Comparison of ENCODE assay signal across 30 mouse cellular contexts in genomic region chr9:120874416-120874976, GRCm38 (mm10).
"Had no signal": no experiment of that assay in that cellular context is flagged by ENCODE, and none has a peak within 500 bp of the region (broad histone marks: within the 10 kb centered on the region; RNA-seq: fewer than 3 reads in every experiment).

No protein-coding gene starts in this region.

- H3K27ac ChIP-seq: heart, embryonic 13.5 days; heart, embryonic 15.5 days; hindbrain, embryonic 10.5 days; hindbrain, embryonic 12.5 days; hindbrain, embryonic 13.5 days; hindbrain, embryonic 14.5 days; hindbrain, embryonic 15.5 days; hindbrain, postnatal 0 days; intestine, embryonic 15.5 days; kidney, embryonic 15.5 days; kidney, postnatal 0 days; layer of hippocampus, adult 2 months; left cerebral cortex, adult 2 months had no signal

- H3K27me3 ChIP-seq: heart, embryonic 12.5 days; heart, embryonic 13.5 days; heart, embryonic 15.5 days; hindbrain, embryonic 12.5 days; hindbrain, embryonic 13.5 days; hindbrain, embryonic 15.5 days; intestine, embryonic 15.5 days had no signal

- H3K9me3 ChIP-seq: heart, embryonic 15.5 days; hindbrain, embryonic 10.5 days; hindbrain, embryonic 12.5 days; hindbrain, embryonic 13.5 days; hindbrain, embryonic 15.5 days; intestine, embryonic 15.5 days; kidney, embryonic 15.5 days had no signal

- H3K4me3 ChIP-seq: heart, embryonic 12.5 days; heart, embryonic 13.5 days; heart, embryonic 15.5 days; hindbrain, embryonic 10.5 days; hindbrain, embryonic 12.5 days; hindbrain, embryonic 13.5 days; hindbrain, embryonic 15.5 days; intestine, embryonic 15.5 days; kidney, embryonic 15.5 days; layer of hippocampus, adult 2 months; left cerebral cortex, adult 2 months had no signal

- H3K9ac ChIP-seq: heart, embryonic 12.5 days; heart, embryonic 13.5 days; heart, embryonic 15.5 days; hindbrain, embryonic 12.5 days; hindbrain, embryonic 13.5 days; hindbrain, embryonic 14.5 days; hindbrain, embryonic 15.5 days; intestine, embryonic 15.5 days; kidney, embryonic 15.5 days had no signal

- H3K36me3 ChIP-seq: heart, embryonic 12.5 days; heart, embryonic 13.5 days; heart, embryonic 15.5 days; hindbrain, embryonic 10.5 days; hindbrain, embryonic 12.5 days; hindbrain, embryonic 13.5 days; hindbrain, embryonic 15.5 days; intestine, embryonic 15.5 days; kidney, embryonic 15.5 days had no signal

- DNase-seq: heart, postnatal 10 days; heart, postnatal 14 days; heart, postnatal 36 days; heart, postnatal 4 days; kidney, adult 11 months; kidney, adult 18-20 months; kidney, adult 2 months; kidney, adult 8-10 months; kidney, adult 9 months; kidney, postnatal 10 days; kidney, postnatal 14 days; kidney, postnatal 25 days; kidney, postnatal 36 days; kidney, postnatal 4 days; layer of hippocampus, adult 9-11 months; layer of hippocampus, postnatal 36 days had no signal
